Mouse (Mus musculus): Measurements from ENCODE around the gene Mdm4. TPM values are rescaled to one million over a fixed set of nuclear protein-coding genes. Genes with fewer than 3 reads are reported as not detected.

The Mdm4 gene
- polyA plus RNA-seq, 1 experiment from 2014 or later: 20.7 TPM

- peak; percentile 69 for ATAC-seq (replicated peaks; ENCODE audit: extremely low read depth, insufficient read depth, low FRiP score)
- Histone ChIP-seq H3K27me3 (ENCODE audit: control insufficient read depth, insufficient read depth, low read length) (no peaks in the 10 kb centered on the region), H3K36me3 (ENCODE audit: control insufficient read depth, insufficient read depth) (peaks cover 2% of the 10 kb centered on the region; the same call in 1 of the 2 replicates), H3K4me3 (ENCODE audit: low read length) (no peak overlapping the region), H3K9me3 (replicated peaks; ENCODE audit: control insufficient read depth, low read length) (no peaks in the 10 kb centered on the region), H3K4me1 (ENCODE audit: control insufficient read depth, insufficient read depth, low read length) (peaks cover 60% of the 10 kb centered on the region), H3K27ac (ENCODE audit: low read length) (peak overlapping the region; percentile 80), H3K4me2 (ENCODE audit: low read depth, low read length) (no peak overlapping the region), H3K9ac (ENCODE audit: low read length) (peak overlapping the region; percentile 12; the same call in 1 of the 2 replicates)
- 33% methylated on average over 9 of the region's 9 CpGs for WGBS
Observed at GRCm38 (mm10) chr1:133073327-133073856, 43.0 kb upstream of the Mdm4 start.

- peaks cover 63% of the 10 kb centered on the region for H3K4me1 ChIP-seq (ENCODE audit: control insufficient read depth, insufficient read depth, low read length)
- peak overlapping the region; percentile 80 for H3K27ac ChIP-seq (ENCODE audit: low read length)
- no peak overlapping the region for H3K4me3 ChIP-seq (ENCODE audit: low read length)
- H3K36me3 ChIP-seq (ENCODE audit: control insufficient read depth, insufficient read depth): peaks cover 2% of the 10 kb centered on the region; the same call in 1 of the 2 replicates
- no peaks in the 10 kb centered on the region for H3K27me3 ChIP-seq (ENCODE audit: control insufficient read depth, insufficient read depth, low read length)
- ATAC-seq (replicated peaks; ENCODE audit: extremely low read depth, insufficient read depth, low FRiP score): no peak
- no peaks in the 10 kb centered on the region for H3K9me3 ChIP-seq (replicated peaks; ENCODE audit: control insufficient read depth, low read length)
- H3K4me2 ChIP-seq (ENCODE audit: low read depth, low read length): no peak overlapping the region
- H3K9ac ChIP-seq (ENCODE audit: low read length): peak overlapping the region; percentile 44; the same call in 1 of the 2 replicates
- 52% methylated on average over 16 of the region's 16 CpGs for WGBS
Observed at GRCm38 (mm10) chr1:133071666-133072381, 41.5 kb upstream of the Mdm4 start.

- H3K4me3 ChIP-seq (ENCODE audit: low read length): no peak overlapping the region
- H3K9ac ChIP-seq (ENCODE audit: low read length): peak overlapping the region; percentile 74
- peak overlapping the region; percentile 58 for H3K4me2 ChIP-seq (ENCODE audit: low read depth, low read length)
- no peaks in the 10 kb centered on the region for H3K9me3 ChIP-seq (replicated peaks; ENCODE audit: control insufficient read depth, low read length)
- H3K27me3 ChIP-seq (ENCODE audit: control insufficient read depth, insufficient read depth, low read length): no peaks in the 10 kb centered on the region
- H3K36me3 ChIP-seq (ENCODE audit: control insufficient read depth, insufficient read depth): 0 out of 2 replicates have a peak, but pooled peaks cover 2% of the 10 kb centered on the region
- H3K27ac ChIP-seq (ENCODE audit: low read length): peak overlapping the region; percentile 96
- no peak for ATAC-seq (replicated peaks; ENCODE audit: extremely low read depth, insufficient read depth, low FRiP score)
- peaks cover 49% of the 10 kb centered on the region for H3K4me1 ChIP-seq (ENCODE audit: control insufficient read depth, insufficient read depth, low read length)
- WGBS: 39% methylated on average over 4 of the region's 5 CpGs
Observed at GRCm38 (mm10) chr1:133070157-133070556, 39.8 kb upstream of the Mdm4 start.

- H3K27me3 ChIP-seq (ENCODE audit: control insufficient read depth, insufficient read depth, low read length): no peaks in the 10 kb centered on the region
- 51% methylated on average over 12 of the region's 12 CpGs for WGBS
- no peak for ATAC-seq (replicated peaks; ENCODE audit: extremely low read depth, insufficient read depth, low FRiP score)
- peaks cover 49% of the 10 kb centered on the region for H3K4me1 ChIP-seq (ENCODE audit: control insufficient read depth, insufficient read depth, low read length)
- H3K9ac ChIP-seq (ENCODE audit: low read length): peak overlapping the region; percentile 74
- peaks cover 4% of the 10 kb centered on the region for H3K36me3 ChIP-seq (ENCODE audit: control insufficient read depth, insufficient read depth)
- H3K4me3 ChIP-seq (ENCODE audit: low read length): peak overlapping the region; percentile 50
- peak overlapping the region; percentile 96 for H3K27ac ChIP-seq (ENCODE audit: low read length)
- H3K9me3 ChIP-seq (replicated peaks; ENCODE audit: control insufficient read depth, low read length): no peaks in the 10 kb centered on the region
- H3K4me2 ChIP-seq (ENCODE audit: low read depth, low read length): peak overlapping the region; percentile 58
Observed at GRCm38 (mm10) chr1:133069275-133070120, 39.1 kb upstream of the Mdm4 start.

GRCm38 (mm10) chr1:133068669-133069274, 38.4 kb upstream of the Mdm4 start:
- Histone ChIP-seq H3K27ac (ENCODE audit: low read length) (peak overlapping the region; percentile 96), H3K9me3 (replicated peaks; ENCODE audit: control insufficient read depth, low read length) (0 out of 2 replicates have a peak, but pooled peaks cover 2% of the 10 kb centered on the region), H3K4me2 (ENCODE audit: low read depth, low read length) (peak overlapping the region; percentile 58), H3K4me1 (ENCODE audit: control insufficient read depth, insufficient read depth, low read length) (peaks cover 49% of the 10 kb centered on the region), H3K36me3 (ENCODE audit: control insufficient read depth, insufficient read depth) (peaks cover 8% of the 10 kb centered on the region), H3K4me3 (ENCODE audit: low read length) (peak overlapping the region; percentile 50), H3K27me3 (ENCODE audit: control insufficient read depth, insufficient read depth, low read length) (no peaks in the 10 kb centered on the region), H3K9ac (ENCODE audit: low read length) (peak overlapping the region; percentile 74)
- peak; percentile 2; the same call in 1 of the 2 replicates for ATAC-seq (replicated peaks; ENCODE audit: extremely low read depth, insufficient read depth, low FRiP score)
- 63% methylated on average over 15 of the region's 15 CpGs for WGBS

- Histone ChIP-seq H3K4me3 (ENCODE audit: low read length) (peak overlapping the region; percentile 50), H3K4me1 (ENCODE audit: control insufficient read depth, insufficient read depth, low read length) (peaks cover 49% of the 10 kb centered on the region)
- 35% methylated on average over 5 of the region's 5 CpGs for WGBS
Observed at GRCm38 (mm10) chr1:133068268-133068667, 37.9 kb upstream of the Mdm4 start.

GRCm38 (mm10) chr1:133063164-133063563, 32.8 kb upstream of the Mdm4 start:
- no peaks in the 10 kb centered on the region for H3K27me3 ChIP-seq (ENCODE audit: control insufficient read depth, insufficient read depth, low read length)
- H3K4me2 ChIP-seq (ENCODE audit: low read depth, low read length): no peak overlapping the region
- H3K9ac ChIP-seq (ENCODE audit: low read length): no peak overlapping the region
- peaks cover 16% of the 10 kb centered on the region for H3K36me3 ChIP-seq (ENCODE audit: control insufficient read depth, insufficient read depth)
- 73% methylated on average over 6 of the region's 6 CpGs for WGBS
- H3K9me3 ChIP-seq (replicated peaks; ENCODE audit: control insufficient read depth, low read length): 0 out of 2 replicates have a peak, but pooled peaks cover 4% of the 10 kb centered on the region
- no peak overlapping the region for H3K4me3 ChIP-seq (ENCODE audit: low read length)
- H3K27ac ChIP-seq (ENCODE audit: low read length): no peak overlapping the region
- peaks cover 31% of the 10 kb centered on the region for H3K4me1 ChIP-seq (ENCODE audit: control insufficient read depth, insufficient read depth, low read length)
- ATAC-seq (replicated peaks; ENCODE audit: extremely low read depth, insufficient read depth, low FRiP score): no peak

More at GRCm38 (mm10) chr1:133068268-133068667, 37.9 kb upstream of the Mdm4 start:
- peaks cover 12% of the 10 kb centered on the region for H3K36me3 ChIP-seq (ENCODE audit: control insufficient read depth, insufficient read depth)
- no peaks in the 10 kb centered on the region for H3K27me3 ChIP-seq (ENCODE audit: control insufficient read depth, insufficient read depth, low read length)
- peak overlapping the region; percentile 96 for H3K27ac ChIP-seq (ENCODE audit: low read length)
- peak; percentile 80 for ATAC-seq (replicated peaks; ENCODE audit: extremely low read depth, insufficient read depth, low FRiP score)
- H3K9me3 ChIP-seq (replicated peaks; ENCODE audit: control insufficient read depth, low read length): 0 out of 2 replicates have a peak, but pooled peaks cover 4% of the 10 kb centered on the region
- peak overlapping the region; percentile 74 for H3K9ac ChIP-seq (ENCODE audit: low read length)
- H3K4me2 ChIP-seq (ENCODE audit: low read depth, low read length): peak overlapping the region; percentile 58

- WGBS: 60% methylated on average over 4 of the region's 4 CpGs
- H3K4me2 ChIP-seq (ENCODE audit: low read depth, low read length): no peak overlapping the region
- H3K27ac ChIP-seq (ENCODE audit: low read length): peak overlapping the region; percentile 65
- H3K9ac ChIP-seq (ENCODE audit: low read length): no peak overlapping the region
- H3K4me3 ChIP-seq (ENCODE audit: low read length): no peak overlapping the region
- H3K4me1 ChIP-seq (ENCODE audit: control insufficient read depth, insufficient read depth, low read length): peaks cover 32% of the 10 kb centered on the region
- peaks cover 16% of the 10 kb centered on the region for H3K36me3 ChIP-seq (ENCODE audit: control insufficient read depth, insufficient read depth)
- H3K27me3 ChIP-seq (ENCODE audit: control insufficient read depth, insufficient read depth, low read length): no peaks in the 10 kb centered on the region
- ATAC-seq (replicated peaks; ENCODE audit: extremely low read depth, insufficient read depth, low FRiP score): no peak; the same call in 1 of the 2 replicates
- 0 out of 2 replicates have a peak, but pooled peaks cover 4% of the 10 kb centered on the region for H3K9me3 ChIP-seq (replicated peaks; ENCODE audit: control insufficient read depth, low read length)
Observed at GRCm38 (mm10) chr1:133060681-133061080, 30.3 kb upstream of the Mdm4 start.

Measured in heart, embryonic 16.5 days (tissue).